Mouse (Mus musculus) heart, postnatal 0 days (tissue): ENCODE data around the gene Zdhhc16.

ENCODE experiments used
- CTCF ChIP-seq: IDR thresholded peaks from 2 replicates; pipeline ENCODE4 v1.5.1; 2016; ENCODE audit warnings: antibody characterized with exemption, control low read depth, low read depth
- EP300 ChIP-seq: IDR thresholded peaks from 2 replicates; pipeline ENCODE4 v1.6.1; 2016; ENCODE audit warnings: antibody characterized with exemption, low read depth

GRCm38 (mm10) chr19:41992971-41993370 lies 59.7 kb downstream of the Zdhhc16 start:
- TF ChIP-seq CTCF, result no peak
- TF ChIP-seq EP300, result no peak
